Mouse (Mus musculus) limb, embryonic 13.5 days (tissue): Measurements from ENCODE around the gene Lima1. TPM values are rescaled to one million over a fixed set of nuclear protein-coding genes. Genes with fewer than 3 reads are reported as not detected.
"Not testable (repeated sequence)": the region's sequence is repeated elsewhere in the genome, so short reads cannot be mapped to it uniquely, and the experiment has no call there.

Source experiments
- ATAC-seq: fragments of 200-750 bp; cut with Nextera tagmentation; 2 replicates; pipeline ENCODE4 v1.8.0; 2017; ENCODE audit warnings: low read depth, moderate number of reproducible peaks, moderate TSS enrichment; ENCODE audit not compliant: low FRiP score
- H3K27ac ChIP-seq: fragments of 300-500 bp; sonication (generic); 2 replicates; pipeline ENCODE4 v1.5.1; 2015; ENCODE audit warnings: inconsistent platforms, mild to moderate bottlenecking, moderate library complexity
- H3K27me3 ChIP-seq: fragments of 300-500 bp; sonication (generic); 2 replicates; pipeline ENCODE4 v1.6.1; 2015; ENCODE audit warnings: mild to moderate bottlenecking, inconsistent platforms
- H3K36me3 ChIP-seq: fragments of 300-500 bp; sonication (generic); 2 replicates; pipeline ENCODE4 v1.6.1; 2015; ENCODE audit warnings: inconsistent platforms, mild to moderate bottlenecking, moderate library complexity
- H3K4me1 ChIP-seq: fragments of 300-500 bp; sonication (generic); 2 replicates; pipeline ENCODE4 v1.6.1; 2015; ENCODE audit warnings: inconsistent platforms
- H3K4me2 ChIP-seq: fragments of 300-500 bp; sonication (generic); replicated peaks from 2 replicates; pipeline ENCODE4 v1.6.1; 2015; ENCODE audit warnings: inconsistent platforms, mild to moderate bottlenecking, moderate library complexity
- H3K4me3 ChIP-seq: fragments of 300-500 bp; sonication (generic); 2 replicates; pipeline ENCODE4 v1.5.1; 2015; ENCODE audit warnings: moderate library complexity, mild to moderate bottlenecking, inconsistent platforms
- H3K9ac ChIP-seq: fragments of 300-500 bp; sonication (generic); 2 replicates; pipeline ENCODE4 v1.6.1; 2015; ENCODE audit warnings: mild to moderate bottlenecking, inconsistent platforms
- H3K9me3 ChIP-seq: fragments of 300-500 bp; sonication (generic); 2 replicates; pipeline ENCODE4 v1.6.1; 2016; ENCODE audit warnings: inconsistent platforms
- WGBS: fragments of 180-500 bp; shearing (Covaris S2); methylation state at CpG from one replicate; pipeline ENCODE4 v1.1.7; 2015; 5-methylcytosine and 5-hydroxymethylcytosine counted together
- polyA plus RNA-seq: library from polyadenylated mRNA; unstranded; fragments of >200 nt; fragmentation: Nextera tagmentation; extraction: Ambion mirVana; gene quantifications from 2 replicates; pipeline ENCODE4 v1.2.1, GENCODE M21; 2015

Gene Lima1
- polyA plus RNA-seq, 1 experiment from 2014 or later: 101 TPM

DNA sequence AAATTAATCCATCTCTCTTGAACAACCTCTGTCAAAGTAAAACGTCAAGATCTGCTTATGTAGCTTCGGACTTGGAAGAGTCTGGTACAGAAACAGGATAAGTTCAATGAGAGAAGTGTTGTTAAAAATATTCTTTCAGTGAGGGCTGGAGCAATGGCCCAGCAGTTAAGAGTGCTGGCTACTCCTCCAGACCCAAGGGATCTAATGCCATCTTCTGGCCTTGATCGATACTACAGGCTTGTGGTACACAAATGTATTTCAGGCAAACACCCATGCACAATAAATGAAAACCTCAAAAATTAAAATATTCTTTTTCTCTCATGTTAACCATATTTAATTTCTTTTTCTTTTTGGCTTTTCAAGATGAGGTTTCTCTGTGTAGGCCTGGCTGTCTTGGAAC lies 79.2 kb downstream of the Lima1 start:
- Histone ChIP-seq H3K9me3 (no peaks in the 10 kb centered on the region), H3K27me3 (no peaks in the 10 kb centered on the region), H3K4me2 (no peak overlapping the region), H3K27ac (no peak overlapping the region), H3K36me3 (peaks cover 84% of the 10 kb centered on the region), H3K4me3 (no peak overlapping the region), H3K4me1 (peaks cover 35% of the 10 kb centered on the region), H3K9ac (no peak overlapping the region)
- 88% methylated on average over 3 of the region's 3 CpGs for WGBS
- no peak for ATAC-seq

DNA sequence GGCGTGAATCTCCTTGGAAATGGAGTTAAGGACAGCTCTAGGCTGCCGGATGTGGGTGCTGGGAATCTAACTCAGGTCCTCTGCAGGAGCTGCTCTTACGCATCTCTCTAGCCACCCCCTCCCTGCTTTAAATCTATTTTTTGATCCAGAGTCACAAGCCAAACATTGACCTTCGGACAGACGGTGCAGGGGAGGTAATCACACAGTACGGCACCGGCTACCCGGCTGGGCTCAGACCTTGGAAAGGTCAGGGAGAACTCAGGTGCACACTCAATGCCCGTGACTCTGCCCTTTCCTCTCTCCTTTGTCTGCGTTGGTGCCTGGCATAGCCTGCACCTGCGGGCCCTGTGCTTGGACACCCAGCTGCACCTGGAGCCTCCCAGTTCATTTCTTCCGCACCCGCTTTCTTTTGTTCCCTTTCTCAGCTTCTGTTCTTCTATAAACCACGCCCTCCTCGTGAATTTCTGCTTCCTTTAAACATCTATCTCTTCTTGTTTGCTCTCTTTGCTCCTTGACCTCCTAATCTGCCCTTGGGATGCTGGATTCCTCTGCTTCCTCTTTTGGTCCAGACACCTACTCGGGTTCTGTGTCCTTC lies 82.9 kb downstream of the Lima1 start:
- Histone ChIP-seq H3K9ac (no peak overlapping the region), H3K4me2 (no peak overlapping the region), H3K27me3 (no peaks in the 10 kb centered on the region), H3K27ac (no peak overlapping the region), H3K4me3 (no peak overlapping the region), H3K36me3 (peaks cover 91% of the 10 kb centered on the region), H3K4me1 (peaks cover 8% of the 10 kb centered on the region; the same call in 1 of the 2 replicates), H3K9me3 (no peaks in the 10 kb centered on the region)
- ATAC-seq: no peak
- WGBS: 93% methylated on average over 16 of the region's 16 CpGs

DNA sequence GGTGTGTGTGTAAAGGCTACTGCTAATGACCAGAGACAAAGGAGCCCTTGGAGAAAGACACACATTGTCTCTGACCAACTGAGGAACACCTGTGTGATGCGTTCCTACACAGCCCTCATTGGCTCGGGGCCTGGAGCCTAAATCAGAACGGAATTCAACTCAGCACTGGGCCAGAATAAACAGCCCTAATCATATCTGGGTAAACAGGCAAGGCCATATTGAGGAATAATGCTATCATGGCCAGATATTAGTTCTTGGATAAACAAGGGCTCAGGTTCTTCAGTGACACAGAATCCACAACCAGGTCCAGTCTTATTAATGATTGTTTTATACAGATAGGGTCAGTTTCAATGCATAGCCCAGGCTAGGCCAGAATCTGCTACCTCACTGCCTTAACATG lies 84.3 kb downstream of the Lima1 start:
- Histone ChIP-seq H3K9ac (no peak overlapping the region), H3K27ac (no peak overlapping the region), H3K4me3 (no peak overlapping the region), H3K4me2 (no peak overlapping the region), H3K27me3 (no peaks in the 10 kb centered on the region), H3K36me3 (peaks cover 96% of the 10 kb centered on the region), H3K9me3 (no peaks in the 10 kb centered on the region), H3K4me1 (no peaks in the 10 kb centered on the region)
- 85% methylated on average over 3 of the region's 3 CpGs for WGBS
- ATAC-seq: no peak

DNA sequence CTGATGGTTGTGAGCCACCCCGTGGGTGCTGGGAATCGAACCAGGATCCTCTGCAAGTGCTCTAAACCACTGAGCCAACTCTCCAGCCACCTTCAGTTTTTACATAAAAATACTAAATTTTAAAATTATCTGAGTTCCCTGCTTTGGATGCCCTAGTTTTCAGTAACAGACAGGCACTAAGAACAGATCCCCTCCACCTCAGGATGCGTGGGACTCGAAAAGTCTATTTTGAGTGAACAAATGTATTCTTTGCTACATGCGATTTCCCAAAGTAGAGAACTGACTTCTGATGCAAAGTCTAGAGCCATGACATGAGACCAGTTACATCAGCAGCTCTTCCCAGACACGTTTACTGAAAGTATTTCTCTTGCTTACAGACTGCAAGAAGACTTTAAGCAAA lies 84.8 kb downstream of the Lima1 start:
- Histone ChIP-seq H3K4me2 (no peak overlapping the region), H3K36me3 (peaks cover 97% of the 10 kb centered on the region), H3K4me1 (no peaks in the 10 kb centered on the region), H3K4me3 (no peak overlapping the region), H3K9me3 (no peaks in the 10 kb centered on the region), H3K9ac (no peak overlapping the region), H3K27me3 (no peaks in the 10 kb centered on the region), H3K27ac (no peak overlapping the region)
- 94% methylated on average over 6 of the region's 6 CpGs for WGBS
- no peak for ATAC-seq

DNA sequence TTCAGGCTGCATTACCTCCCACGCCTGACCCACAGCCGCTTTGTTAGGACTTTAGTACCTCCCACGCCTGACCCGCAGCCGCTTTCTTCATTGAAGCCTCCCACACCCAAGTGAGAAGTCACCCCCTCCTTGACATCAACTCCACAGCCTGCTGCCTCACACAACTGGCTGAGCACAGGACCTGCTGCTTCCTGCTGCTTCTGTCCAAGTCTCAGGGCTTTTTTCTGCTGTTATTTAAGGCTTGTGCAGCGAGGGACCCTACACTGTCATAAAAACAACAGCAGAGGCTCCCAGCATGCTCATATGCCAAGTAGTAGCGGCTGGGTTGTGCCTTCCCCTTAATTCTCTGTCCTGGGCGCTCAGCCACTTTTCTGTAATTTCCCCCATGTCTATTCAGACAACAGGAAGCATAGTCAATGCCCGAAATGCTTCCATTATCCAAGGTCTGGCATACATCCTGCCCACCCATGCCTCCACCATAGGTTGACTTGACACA lies 87.6 kb downstream of the Lima1 start:
- ATAC-seq: no peak
- peak overlapping the region; percentile 17; the same call in 1 of the 2 replicates for H3K27ac ChIP-seq
- no peaks in the 10 kb centered on the region for H3K27me3 ChIP-seq
- H3K36me3 ChIP-seq: peaks cover 97% of the 10 kb centered on the region
- H3K4me2 ChIP-seq: no peak overlapping the region
- H3K9ac ChIP-seq: no peak overlapping the region
- WGBS: 72% methylated on average over 9 of the region's 9 CpGs
- no peak overlapping the region for H3K4me3 ChIP-seq
- H3K4me1 ChIP-seq: no peaks in the 10 kb centered on the region
- H3K9me3 ChIP-seq: no peaks in the 10 kb centered on the region

DNA sequence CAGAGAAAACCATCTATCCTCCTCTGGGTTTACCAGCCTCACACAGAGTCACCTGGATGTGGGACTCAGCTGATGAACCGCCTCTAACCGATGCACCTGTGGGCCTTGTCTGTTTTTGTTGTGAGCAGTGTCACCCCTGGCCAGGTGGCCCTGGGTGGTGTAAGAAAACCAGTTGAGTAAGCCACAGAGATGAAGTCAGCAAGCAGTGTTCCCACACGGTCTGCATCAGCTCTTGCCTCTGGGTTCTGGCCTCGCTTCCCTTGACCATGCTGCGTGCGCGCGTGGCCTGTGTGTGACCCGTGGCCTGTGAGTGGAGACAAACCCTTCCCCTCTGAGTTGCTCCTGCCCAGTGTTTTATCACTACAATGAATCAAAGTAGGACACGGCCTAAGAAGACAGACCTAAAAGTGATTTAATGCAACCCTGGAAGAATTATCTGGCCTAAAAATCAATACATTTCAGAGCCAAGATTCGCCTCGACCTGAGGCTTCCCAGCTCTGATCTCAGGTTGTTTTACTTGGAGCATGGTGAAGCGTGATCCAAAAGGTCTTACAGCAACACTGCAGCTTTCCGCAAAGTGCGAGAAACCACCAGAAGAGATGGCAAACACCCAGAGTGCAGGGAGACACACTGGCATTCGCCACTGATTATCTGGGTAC lies 96.5 kb downstream of the Lima1 start:
- no peak overlapping the region for H3K4me2 ChIP-seq
- 91% methylated on average over 16 of the region's 16 CpGs for WGBS

DNA sequence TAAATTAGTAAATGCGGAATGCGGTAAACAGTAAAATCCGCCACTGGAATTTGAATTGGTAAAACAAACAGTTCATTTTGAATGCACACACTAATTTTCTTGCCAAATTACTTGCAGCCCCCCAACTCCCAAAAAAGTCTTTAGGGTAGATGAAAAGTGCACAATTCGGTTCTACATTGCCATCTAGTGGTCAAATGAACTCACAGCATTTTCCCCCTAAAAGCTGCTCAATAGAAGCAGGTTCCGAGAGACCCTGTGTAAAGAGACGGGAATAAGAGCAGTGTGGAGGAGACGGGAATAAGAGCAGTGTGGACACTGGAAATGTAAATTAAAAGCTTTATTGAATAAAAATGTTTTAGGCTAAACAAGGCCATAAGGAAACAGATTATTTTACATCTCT lies 97.1 kb downstream of the Lima1 start:
- Histone ChIP-seq H3K27me3 (no peaks in the 10 kb centered on the region), H3K9me3 (no peaks in the 10 kb centered on the region), H3K4me1 (peaks cover under 1% of the 10 kb centered on the region; the same call in 1 of the 2 replicates), H3K36me3 (peaks cover 54% of the 10 kb centered on the region), H3K4me3 (no peak overlapping the region), H3K4me2 (no peak overlapping the region), H3K27ac (no peak overlapping the region), H3K9ac (no peak overlapping the region)
- ATAC-seq: no peak
- 29% methylated on average over 7 of the region's 7 CpGs for WGBS

More for the DNA sequence above, 96.5 kb downstream of the Lima1 start:
- H3K27ac ChIP-seq: no peak overlapping the region
- H3K9me3 ChIP-seq: no peaks in the 10 kb centered on the region
- no peaks in the 10 kb centered on the region for H3K27me3 ChIP-seq
- peaks cover 61% of the 10 kb centered on the region for H3K36me3 ChIP-seq
- no peaks in the 10 kb centered on the region for H3K4me1 ChIP-seq
- no peak for ATAC-seq
- no peak overlapping the region for H3K4me3 ChIP-seq
- no peak overlapping the region for H3K9ac ChIP-seq

DNA sequence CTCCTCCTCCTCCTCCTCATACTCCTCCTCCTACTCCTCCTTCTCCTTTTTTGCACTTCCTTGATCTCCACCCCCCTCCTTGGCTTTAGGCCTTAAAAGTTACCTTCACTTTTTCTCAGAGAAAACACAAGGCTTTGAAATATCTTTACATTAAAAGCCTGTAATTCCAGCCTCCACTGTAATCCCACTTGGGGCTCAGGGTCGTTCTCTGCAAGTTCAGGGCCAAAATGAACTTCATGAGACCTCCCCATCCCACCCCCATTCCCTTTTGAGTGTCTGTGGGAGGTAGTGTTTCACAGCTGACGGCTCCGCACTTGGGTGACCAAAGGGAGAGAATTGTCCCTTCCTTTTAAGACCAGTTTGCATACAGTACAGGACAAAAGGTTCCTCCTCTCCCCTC lies 102.3 kb downstream of the Lima1 start:
- H3K4me3 ChIP-seq: peak overlapping the region; percentile 10; the same call in 1 of the 2 replicates
- H3K27ac ChIP-seq: peak overlapping the region; percentile 95; the same call in 1 of the 2 replicates
- ATAC-seq: no peak
- H3K4me1 ChIP-seq: peaks cover 16% of the 10 kb centered on the region
- no peaks in the 10 kb centered on the region for H3K9me3 ChIP-seq
- peaks cover 9% of the 10 kb centered on the region for H3K36me3 ChIP-seq
- no peaks in the 10 kb centered on the region for H3K27me3 ChIP-seq
- 18% methylated on average over 3 of the region's 3 CpGs for WGBS
- peak overlapping the region; percentile 82 for H3K4me2 ChIP-seq
- H3K9ac ChIP-seq: 0 out of 2 replicates have a peak overlapping the region, but pooled peaks have one; percentile 31

DNA sequence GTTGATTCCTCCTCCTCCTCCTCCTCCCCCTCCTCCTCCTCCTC lies 102.6 kb downstream of the Lima1 start, which contains the start of gene Cers5:
Gene Cers5, minus strand, starts transcription at position 5 of the 44 bp plus-strand sequence.
- not testable (repeated sequence) for H3K9me3 ChIP-seq, H3K27me3 ChIP-seq, H3K36me3 ChIP-seq, ATAC-seq
- peak within 1 kb of the TSS; percentile 82 for H3K4me2 ChIP-seq
- peak within 1 kb of the TSS; percentile 84 for H3K4me3 ChIP-seq
- peak within 1 kb of the TSS; percentile 93 for H3K9ac ChIP-seq
- H3K27ac ChIP-seq: peak within 1 kb of the TSS; percentile 95
- H3K4me1 ChIP-seq: peaks cover 16% of the 10 kb centered on the region

DNA sequence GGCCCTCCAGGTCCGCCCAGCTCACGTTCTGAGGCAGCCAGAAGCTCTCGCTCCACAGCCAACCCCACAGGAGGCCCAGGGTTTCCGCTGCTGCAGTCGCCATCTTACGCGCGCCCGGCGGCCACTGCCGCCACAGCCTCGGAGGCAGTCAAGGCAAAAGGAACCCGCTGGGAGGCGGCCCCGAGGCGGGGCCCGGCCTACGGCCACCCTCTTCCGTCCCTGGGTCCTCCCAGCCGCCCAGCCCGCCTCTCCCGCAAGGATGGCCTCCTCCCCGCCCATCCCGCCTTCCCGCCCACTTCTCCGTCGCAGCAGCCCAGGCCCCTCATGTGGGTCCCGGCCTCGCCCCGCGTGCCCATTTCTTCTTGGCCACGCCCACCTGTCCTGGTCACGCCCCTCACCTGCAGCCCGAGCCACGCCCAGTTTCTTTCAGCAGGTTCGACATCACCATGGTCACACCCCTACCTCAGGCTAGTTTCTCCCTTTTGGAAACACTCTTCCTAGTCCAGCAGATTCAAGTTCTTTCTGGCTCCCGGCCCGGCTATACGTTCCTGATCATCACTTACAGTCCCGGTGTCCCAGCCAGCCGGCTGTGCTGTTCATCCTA lies 102.9 kb downstream of the Lima1 start:
- H3K27me3 ChIP-seq: no peaks in the 10 kb centered on the region
- peak overlapping the region; percentile 84 for H3K4me3 ChIP-seq
- no peaks in the 10 kb centered on the region for H3K9me3 ChIP-seq
- WGBS: under 1% methylated on average over 40 of the region's 41 CpGs
- peak overlapping the region; percentile 82 for H3K4me2 ChIP-seq
- peaks cover 3% of the 10 kb centered on the region; the same call in 1 of the 2 replicates for H3K36me3 ChIP-seq
- peak overlapping the region; percentile 95 for H3K27ac ChIP-seq
- ATAC-seq: peak; percentile 92
- H3K4me1 ChIP-seq: peaks cover 16% of the 10 kb centered on the region
- H3K9ac ChIP-seq: peak overlapping the region; percentile 93

DNA sequence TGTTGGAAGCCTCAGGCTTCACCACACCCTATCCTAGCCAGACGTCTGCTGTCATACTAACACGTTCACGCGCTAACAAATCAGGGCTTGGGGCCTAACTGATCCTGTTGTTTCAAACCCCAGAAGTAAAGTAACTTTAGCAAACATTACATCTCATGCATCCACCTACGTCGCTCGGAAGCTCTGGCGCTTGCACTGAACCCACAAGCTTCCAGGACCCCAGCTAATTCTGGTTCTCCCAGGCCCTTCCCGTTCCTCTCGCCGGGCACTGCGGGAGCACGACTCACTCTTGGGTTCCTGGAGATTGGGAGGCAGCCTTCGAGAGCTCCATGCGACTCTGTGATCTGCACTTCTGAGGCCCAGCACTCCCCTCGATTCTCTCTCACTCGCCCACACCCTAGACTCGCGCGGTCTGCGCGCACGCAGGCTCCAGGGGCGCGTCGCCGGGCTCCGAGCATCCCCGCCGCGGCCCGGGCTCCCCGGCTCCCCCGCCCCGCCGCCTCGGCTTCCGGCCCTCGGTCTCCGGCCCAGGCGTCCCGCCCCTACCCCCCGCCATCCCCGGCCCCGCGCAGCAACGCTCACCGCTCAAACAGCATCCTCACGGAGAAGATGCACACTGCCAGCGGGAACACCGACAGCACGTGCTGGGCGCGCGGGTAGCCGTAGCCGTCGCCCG lies 103.5 kb downstream of the Lima1 start:
- Histone ChIP-seq H3K27me3 (no peaks in the 10 kb centered on the region), H3K9me3 (no peaks in the 10 kb centered on the region), H3K4me2 (peak overlapping the region; percentile 82), H3K4me3 (peak overlapping the region; percentile 84), H3K4me1 (peaks cover 16% of the 10 kb centered on the region), H3K9ac (peak overlapping the region; percentile 93), H3K27ac (peak overlapping the region; percentile 95), H3K36me3 (0 out of 2 replicates have a peak, but pooled peaks cover under 1% of the 10 kb centered on the region)
- under 1% methylated on average over 59 of the region's 59 CpGs for WGBS
- no peak; the same call in 1 of the 2 replicates for ATAC-seq

DNA sequence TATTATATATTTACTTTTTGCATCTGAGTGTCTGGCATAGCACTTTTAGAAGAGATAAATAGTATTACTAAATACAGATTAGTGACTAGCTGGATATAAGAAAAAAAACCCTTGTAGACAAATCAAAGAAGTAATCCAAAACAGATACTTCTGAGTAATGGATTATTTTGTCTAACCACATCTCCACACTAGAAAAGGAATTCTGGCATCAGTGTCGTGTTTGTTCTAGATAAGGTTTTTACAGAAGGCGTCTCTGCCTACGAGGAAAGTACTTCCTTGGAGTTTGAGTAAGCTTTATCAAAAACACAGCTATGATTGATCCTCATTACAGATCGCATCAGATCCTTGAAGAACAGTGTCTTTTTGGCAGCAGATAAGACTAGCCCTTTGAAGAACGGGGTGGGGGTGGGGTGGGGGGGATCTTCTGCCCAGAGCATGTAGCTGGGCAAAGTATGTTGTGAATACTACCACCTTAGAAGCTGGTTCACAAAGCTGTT lies 104.2 kb downstream of the Lima1 start:
- Histone ChIP-seq H3K27ac (peak overlapping the region; percentile 95; the same call in 1 of the 2 replicates), H3K4me2 (peak overlapping the region; percentile 82)

More for the DNA sequence above, 104.2 kb downstream of the Lima1 start:
- peaks cover 7% of the 10 kb centered on the region for H3K36me3 ChIP-seq
- 20% methylated on average over 5 of the region's 5 CpGs for WGBS
- no peak for ATAC-seq
- H3K9ac ChIP-seq: peak overlapping the region; percentile 93
- peaks cover 16% of the 10 kb centered on the region for H3K4me1 ChIP-seq
- H3K4me3 ChIP-seq: peak overlapping the region; percentile 84
- no peaks in the 10 kb centered on the region for H3K9me3 ChIP-seq
- H3K27me3 ChIP-seq: no peaks in the 10 kb centered on the region
